Mouse (Mus musculus): ENCODE results near the gene Ubtd2.

GRCm38 (mm10) chr11:32527006-32527405 lies 71.8 kb downstream of the Ubtd2 start:
- TF ChIP-seq EP300 (IDR thresholded peaks at IDR 0.05) (no peak), CTCF (IDR thresholded peaks at IDR 0.05) (no peak)

All from lung, postnatal 0 days (tissue).